Mouse (Mus musculus): Measurements from ENCODE around the gene Gm28044. TPM values are rescaled to one million over a fixed set of nuclear protein-coding genes. Genes with fewer than 3 reads are reported as not detected.
A peak's percentile ranks its signal among the peaks of the same experiment; 100 is the strongest.
"Not testable (repeated sequence)": the region's sequence is repeated elsewhere in the genome, so short reads cannot be mapped to it uniquely, and the experiment has no call there.

Gm28044 gene
- polyA plus RNA-seq, 1 experiment: not detected

DNA sequence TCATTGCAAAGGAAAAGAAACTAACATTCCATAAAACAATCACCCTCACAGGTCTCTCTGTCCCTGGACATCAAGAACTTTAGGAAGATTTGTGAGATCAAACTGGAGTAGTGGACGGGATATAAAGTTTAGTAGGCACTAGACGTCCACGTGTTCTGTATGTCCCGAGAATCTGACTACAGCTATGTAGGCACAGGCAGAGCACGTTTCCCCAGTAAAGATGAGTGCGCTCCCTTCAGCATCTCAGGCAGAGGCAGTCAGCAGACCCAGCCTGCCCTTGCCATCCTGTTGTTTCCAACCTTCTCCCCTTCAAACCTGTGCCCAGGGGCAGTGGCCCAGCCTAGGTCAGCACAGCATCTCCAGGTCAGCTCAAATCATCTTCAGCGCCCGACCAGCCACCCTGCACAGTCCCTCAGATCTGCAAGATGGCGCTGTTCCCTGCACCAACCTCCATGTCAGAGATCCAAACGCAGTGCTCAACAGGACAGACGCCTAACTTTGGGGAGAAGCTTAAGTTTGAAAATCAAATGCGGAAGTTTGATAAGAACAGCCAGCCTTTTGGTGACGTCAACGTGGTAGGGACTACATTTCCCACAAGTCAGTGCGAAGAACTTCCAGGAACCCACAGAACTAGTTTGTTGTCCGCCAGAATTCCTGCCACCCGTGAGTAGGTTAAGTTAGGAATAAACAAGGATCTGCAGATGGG, 28.2 kb downstream of the Gm28044 start, which contains the start of gene Zfp595:
Zfp595 (minus strand) TSS at position 552 of the 706 bp plus-strand sequence.
- H3K27me3 ChIP-seq (ENCODE audit: control insufficient read depth, insufficient read depth, low read length): no peaks in the 10 kb centered on the region
- TF ChIP-seq CTCF (IDR thresholded peaks at IDR 0.05; ENCODE audit: control insufficient read depth, insufficient read depth, insufficient replicate concordance, low read depth, low read length) (peak; percentile 55; the same call in 1 of the 2 replicates), POLR2A (IDR thresholded peaks at IDR 0.05; ENCODE audit: control insufficient read depth, low read depth, low read length) (no peak)
- peak within 1 kb of the TSS; percentile 93 for H3K4me3 ChIP-seq (ENCODE audit: control insufficient read depth, low read depth, low read length)
- H3K27ac ChIP-seq (ENCODE audit: control insufficient read depth, insufficient read depth, low read depth, low read length): peak within 1 kb of the TSS; percentile 64; the same call in 1 of the 2 replicates
- peaks cover 10% of the 10 kb centered on the region for H3K4me1 ChIP-seq (ENCODE audit: control insufficient read depth, insufficient read depth, low read length)
- H3K36me3 ChIP-seq (ENCODE audit: control insufficient read depth, insufficient read depth, low read length): no peaks in the 10 kb centered on the region

DNA sequence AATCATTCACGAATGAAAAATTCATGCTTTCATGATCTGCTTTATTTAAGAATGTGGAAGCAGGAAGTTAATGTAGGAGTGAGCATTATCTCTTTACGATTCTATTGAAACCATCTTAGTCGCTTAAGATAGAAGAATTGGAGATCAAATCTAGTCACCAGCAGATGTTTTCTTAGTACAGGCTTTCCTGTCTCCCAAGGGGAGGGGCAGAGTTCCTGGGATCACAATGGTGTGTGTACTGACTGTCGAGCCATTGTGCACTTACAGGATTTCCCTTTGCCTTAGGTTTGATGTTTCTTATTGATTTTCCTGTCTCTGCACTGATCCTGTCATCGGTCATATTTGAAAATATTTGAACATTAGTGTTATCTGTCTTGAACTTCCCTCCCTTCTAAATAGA, 53.6 kb downstream of the Gm28044 start:
- no peaks in the 10 kb centered on the region for H3K27me3 ChIP-seq (ENCODE audit: control insufficient read depth, insufficient read depth, low read length)
- H3K4me1 ChIP-seq (ENCODE audit: control insufficient read depth, insufficient read depth, low read length): peaks cover 3% of the 10 kb centered on the region
- H3K36me3 ChIP-seq (ENCODE audit: control insufficient read depth, insufficient read depth, low read length): no peaks in the 10 kb centered on the region
- no peak overlapping the region; the same call in 1 of the 2 replicates for H3K4me3 ChIP-seq (ENCODE audit: control insufficient read depth, low read depth, low read length)
- TF ChIP-seq POLR2A (IDR thresholded peaks at IDR 0.05; ENCODE audit: control insufficient read depth, low read depth, low read length) (no peak), CTCF (IDR thresholded peaks at IDR 0.05; ENCODE audit: control insufficient read depth, insufficient read depth, insufficient replicate concordance, low read depth, low read length) (no peak)
- H3K27ac ChIP-seq (ENCODE audit: control insufficient read depth, insufficient read depth, low read depth, low read length): no peak overlapping the region

DNA sequence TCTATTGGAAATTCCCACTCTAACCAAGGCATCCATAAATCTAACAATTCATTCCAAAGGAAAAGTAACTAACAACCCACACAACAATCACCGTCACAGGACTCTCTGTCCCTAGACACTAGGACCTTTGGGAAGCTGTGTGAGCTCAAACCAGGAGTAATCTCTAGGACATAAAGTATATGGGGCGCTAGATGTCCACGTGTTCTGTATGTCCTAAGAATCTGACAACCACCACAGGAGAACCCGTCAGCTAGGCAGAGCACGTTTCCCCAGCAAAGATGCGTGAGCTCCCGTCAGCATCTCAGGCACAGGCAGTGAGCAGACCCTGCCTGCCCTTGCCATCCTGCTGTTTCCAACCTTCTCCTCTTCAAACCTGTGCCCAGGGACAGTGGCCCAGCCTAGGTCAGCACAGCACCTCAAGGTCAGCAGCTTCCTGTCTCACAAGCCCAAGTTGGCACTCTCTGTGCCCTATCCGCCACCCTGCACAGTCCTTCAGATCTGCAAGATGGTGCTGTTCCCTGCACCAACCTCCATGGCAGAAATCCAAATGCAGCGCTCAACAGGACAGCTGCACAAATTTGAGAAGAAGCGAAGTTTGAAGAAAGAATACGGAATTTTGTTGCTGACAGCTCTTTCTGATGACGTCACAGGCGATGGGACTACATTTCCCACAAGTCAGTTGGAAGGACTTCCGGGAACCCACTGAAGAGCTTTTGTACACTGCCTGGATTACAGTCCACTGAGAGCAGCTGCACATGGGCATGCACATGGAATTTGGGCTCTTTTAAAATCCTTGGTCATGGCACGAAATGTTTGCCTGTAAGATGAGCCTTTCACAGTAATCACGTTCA, 54.3 kb downstream of the Gm28044 start, which contains the start of gene Zfp457:
Zfp457 (minus strand) TSS at position 664 of the 851 bp plus-strand sequence.
- H3K4me1 ChIP-seq (ENCODE audit: control insufficient read depth, insufficient read depth, low read length): peaks cover 3% of the 10 kb centered on the region
- peak within 1 kb of the TSS; percentile 19 for H3K27ac ChIP-seq (ENCODE audit: control insufficient read depth, insufficient read depth, low read depth, low read length)
- H3K4me3 ChIP-seq (ENCODE audit: control insufficient read depth, low read depth, low read length): peak within 1 kb of the TSS; percentile 82
- no peaks in the 10 kb centered on the region for H3K36me3 ChIP-seq (ENCODE audit: control insufficient read depth, insufficient read depth, low read length)
- TF ChIP-seq CTCF (IDR thresholded peaks at IDR 0.05; ENCODE audit: control insufficient read depth, insufficient read depth, insufficient replicate concordance, low read depth, low read length) (no peak), POLR2A (IDR thresholded peaks at IDR 0.05; ENCODE audit: control insufficient read depth, low read depth, low read length) (peak; percentile 63; the same call in 1 of the 2 replicates)
- H3K27me3 ChIP-seq (ENCODE audit: control insufficient read depth, insufficient read depth, low read length): no peaks in the 10 kb centered on the region

DNA sequence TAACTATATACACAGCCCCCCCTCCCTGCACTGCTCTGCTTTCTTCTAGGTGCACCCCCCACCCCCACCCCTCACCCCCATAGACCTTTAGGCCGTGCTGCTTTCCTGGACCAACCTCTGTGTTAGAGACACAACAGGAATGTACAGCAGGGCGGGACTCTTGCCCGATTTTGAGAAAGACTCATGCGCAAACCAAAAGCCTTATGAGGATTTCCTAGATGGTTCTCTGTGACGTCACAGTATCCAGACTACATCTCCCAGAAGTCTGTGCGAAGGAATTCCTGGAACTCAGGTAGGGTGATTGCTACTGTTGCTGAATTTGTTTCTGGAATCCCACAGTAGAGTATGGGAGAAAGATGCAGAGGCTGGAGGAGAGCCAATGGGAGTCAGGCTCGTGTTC, 82.0 kb downstream of the Gm28044 start, which contains the start of gene Zfp458:
Zfp458 (minus strand) TSS at position 153 of the 400 bp plus-strand sequence.
- H3K4me1 ChIP-seq (ENCODE audit: control insufficient read depth, insufficient read depth, low read length): no peaks in the 10 kb centered on the region
- no peak within 1 kb of the TSS for H3K27ac ChIP-seq (ENCODE audit: control insufficient read depth, insufficient read depth, low read depth, low read length)
- no peak for TF ChIP-seq CTCF (IDR thresholded peaks at IDR 0.05; ENCODE audit: control insufficient read depth, insufficient read depth, insufficient replicate concordance, low read depth, low read length)
- no peak for TF ChIP-seq POLR2A (IDR thresholded peaks at IDR 0.05; ENCODE audit: control insufficient read depth, low read depth, low read length)
- H3K27me3 ChIP-seq (ENCODE audit: control insufficient read depth, insufficient read depth, low read length): no peaks in the 10 kb centered on the region
- peak within 1 kb of the TSS; percentile 80 for H3K4me3 ChIP-seq (ENCODE audit: control insufficient read depth, low read depth, low read length)
- no peaks in the 10 kb centered on the region for H3K36me3 ChIP-seq (ENCODE audit: control insufficient read depth, insufficient read depth, low read length)

DNA sequence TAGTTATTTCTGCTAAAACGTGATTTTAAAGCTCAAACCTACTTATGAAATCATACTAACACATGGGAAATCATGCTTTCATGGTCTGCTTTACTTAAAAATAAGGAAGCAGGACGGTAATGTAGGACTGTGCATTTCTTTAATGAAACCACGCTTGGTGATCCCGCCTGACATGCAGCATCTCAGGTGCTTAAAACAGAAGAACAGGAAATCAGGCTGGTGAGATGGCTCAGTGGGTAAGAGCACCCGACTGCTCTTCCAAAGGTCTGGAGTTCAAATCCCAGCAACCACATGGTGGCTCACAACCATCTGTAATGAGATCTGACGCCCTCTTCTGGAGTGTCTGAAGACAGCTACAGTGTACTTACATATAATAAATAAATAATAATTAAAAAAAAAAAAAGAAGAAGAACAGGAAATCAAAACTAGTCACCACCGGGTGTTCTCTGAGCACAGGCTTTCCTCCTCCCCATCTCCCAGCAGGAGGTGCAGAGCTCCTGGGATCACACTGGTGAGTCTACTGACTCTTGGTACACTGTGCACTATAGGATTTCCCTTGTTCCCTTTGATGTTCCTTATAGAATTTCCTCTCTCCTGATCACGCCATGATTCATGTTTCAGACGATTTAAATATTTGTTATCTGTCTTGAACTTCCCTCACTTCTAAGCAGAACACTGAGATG, 90.8 kb downstream of the Gm28044 start:
- H3K4me3 ChIP-seq (ENCODE audit: control insufficient read depth, low read depth, low read length): peak overlapping the region; percentile 92
- not testable (repeated sequence) for H3K4me1 ChIP-seq (ENCODE audit: control insufficient read depth, insufficient read depth, low read length); H3K36me3 ChIP-seq (ENCODE audit: control insufficient read depth, insufficient read depth, low read length); H3K27me3 ChIP-seq (ENCODE audit: control insufficient read depth, insufficient read depth, low read length); H3K27ac ChIP-seq (ENCODE audit: control insufficient read depth, insufficient read depth, low read depth, low read length)

DNA sequence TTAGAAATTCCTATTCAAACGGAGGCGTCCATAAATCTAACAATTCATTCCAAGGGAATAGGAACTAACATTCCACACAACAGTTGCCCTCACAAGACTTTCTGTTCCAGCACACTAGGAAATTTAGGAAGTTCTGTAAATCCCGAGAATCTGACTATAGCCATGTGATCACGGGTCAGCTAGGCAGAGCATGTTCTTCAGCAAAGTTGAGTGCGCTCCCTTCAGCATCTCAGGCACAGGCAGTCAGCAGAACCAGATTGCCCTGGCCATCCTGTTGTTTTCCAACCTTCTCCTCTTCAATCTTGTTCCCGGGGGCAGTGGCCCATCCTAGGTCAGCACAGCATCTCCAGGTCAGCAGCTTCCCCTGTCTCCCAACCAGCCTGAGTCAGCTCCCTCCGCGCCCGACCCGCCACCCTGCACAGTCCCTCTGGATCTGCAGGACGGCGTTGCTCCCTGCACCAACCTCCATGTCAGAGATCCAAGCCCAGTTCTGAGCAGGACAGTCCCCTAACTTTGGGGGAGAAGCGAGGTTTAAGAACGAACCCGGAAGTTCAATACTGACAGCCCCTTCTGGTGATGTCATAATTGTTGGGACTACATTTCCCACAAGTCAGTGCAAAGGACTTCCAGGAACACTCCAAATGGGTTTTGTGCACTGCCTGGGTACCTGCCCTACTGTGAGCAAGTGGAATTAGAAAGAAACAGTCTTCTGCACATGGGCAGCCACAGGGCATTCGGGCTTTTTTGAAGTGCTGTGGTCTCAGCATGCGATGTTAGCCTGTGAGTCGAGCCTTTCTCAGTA, 91.6 kb downstream of the Gm28044 start:
- TF ChIP-seq CTCF (IDR thresholded peaks at IDR 0.05; ENCODE audit: control insufficient read depth, insufficient read depth, insufficient replicate concordance, low read depth, low read length) (no peak), POLR2A (IDR thresholded peaks at IDR 0.05; ENCODE audit: control insufficient read depth, low read depth, low read length) (no peak)
- Histone ChIP-seq H3K36me3 (ENCODE audit: control insufficient read depth, insufficient read depth, low read length) (no peaks in the 10 kb centered on the region), H3K4me1 (ENCODE audit: control insufficient read depth, insufficient read depth, low read length) (no peaks in the 10 kb centered on the region), H3K27ac (ENCODE audit: control insufficient read depth, insufficient read depth, low read depth, low read length) (0 out of 2 replicates have a peak overlapping the region, but pooled peaks have one; percentile 54), H3K27me3 (ENCODE audit: control insufficient read depth, insufficient read depth, low read length) (no peaks in the 10 kb centered on the region), H3K4me3 (ENCODE audit: control insufficient read depth, low read depth, low read length) (peak overlapping the region; percentile 92)

Other genes with a start within 250 kb of the Gm28044 start
- gene Rslcan18, start 244.3 kb downstream of the Gm28044 start, polyA plus RNA-seq (2012; rRNA removed): 0.06 and 0.11 TPM in 2 replicates
- gene Zfp759, start 238.9 kb downstream of the Gm28044 start, polyA plus RNA-seq (2012; rRNA removed): 3.3 and 3.9 TPM in 2 replicates
- gene Rsl1, start 187.4 kb downstream of the Gm28044 start, polyA plus RNA-seq (2012; rRNA removed): 0.37 and 0.77 TPM in 2 replicates
- 0.12 and 0.17 TPM in 2 replicates for gene Zfp455, start 166.0 kb downstream of the Gm28044 start, polyA plus RNA-seq (2012; rRNA removed)
- gene Zfp458, start 82.1 kb downstream of the Gm28044 start, polyA plus RNA-seq (2012; rRNA removed): 1.3 and 1.5 TPM in 2 replicates
- gene Zfp457, start 54.1 kb downstream of the Gm28044 start, polyA plus RNA-seq (2012; rRNA removed): 1.2 and 1.5 TPM in 2 replicates
- 0.47 and 0.52 TPM in 2 replicates for gene Zfp595, start 28.0 kb downstream of the Gm28044 start, polyA plus RNA-seq (2012; rRNA removed)
- gene Zfp953, start 69 bp upstream of the Gm28044 start, polyA plus RNA-seq (2012; rRNA removed): 0.19 and 0.27 TPM in 2 replicates
- not detected in 2 replicates for gene Gm28041, start 15.2 kb upstream of the Gm28044 start, polyA plus RNA-seq (2012; rRNA removed)
- gene Zfp456, start 15.3 kb upstream of the Gm28044 start, polyA plus RNA-seq (2012; rRNA removed): 0.06 and 0.09 TPM in 2 replicates
- 0.17 and 0.60 TPM in 2 replicates for gene Zfp429, start 39.3 kb upstream of the Gm28044 start, polyA plus RNA-seq (2012; rRNA removed)
- 0.14 and 0.62 TPM in 2 replicates for gene Zfp459, start 60.9 kb upstream of the Gm28044 start, polyA plus RNA-seq (2012; rRNA removed)
- 0.65 and 0.70 TPM in 2 replicates for gene Zfp874a, start 91.1 kb upstream of the Gm28044 start, polyA plus RNA-seq (2012; rRNA removed)
- gene Zfp874b, start 123.7 kb upstream of the Gm28044 start, polyA plus RNA-seq (2012; rRNA removed): 0.85 and 0.86 TPM in 2 replicates
- gene Zfp58, start 140.0 kb upstream of the Gm28044 start, polyA plus RNA-seq (2012; rRNA removed): 2.8 and 3.2 TPM in 2 replicates
- gene Gm26965, start 165.6 kb upstream of the Gm28044 start, polyA plus RNA-seq (2012; rRNA removed): not detected in 2 replicates
- 59.3 and 86.0 TPM in 2 replicates for gene Zfp87, start 165.6 kb upstream of the Gm28044 start, polyA plus RNA-seq (2012; rRNA removed)
- gene Zfp748, start 193.3 kb upstream of the Gm28044 start, polyA plus RNA-seq (2012; rRNA removed): 2.0 and 2.6 TPM in 2 replicates
- 0.32 and 0.34 TPM in 2 replicates for gene Zfp729b, start 249.2 kb upstream of the Gm28044 start, polyA plus RNA-seq (2012; rRNA removed)